Mouse (Mus musculus): ENCODE results near the gene Slc25a17.

- TF ChIP-seq CTCF (IDR thresholded peaks at IDR 0.05; ENCODE audit: extremely low read depth, insufficient read depth, insufficient read length, insufficient replicate concordance) (no peak), POLR2A (IDR thresholded peaks at IDR 0.05; ENCODE audit: low read depth, low read length) (no peak)
Measured at GRCm38 (mm10) chr15:81330816-81331433, 29.7 kb downstream of the Slc25a17 start.

Measured in spleen, adult 2 months (tissue).